Mouse (Mus musculus) midbrain, embryonic 12.5 days (tissue): ENCODE results near the gene Iba57. TPM values are rescaled to one million over a fixed set of nuclear protein-coding genes. Genes with fewer than 3 reads are reported as not detected.

Experiments used
- ATAC-seq: fragments of 200-750 bp; cut with Nextera tagmentation; 2 replicates; pipeline ENCODE4 v1.8.0; 2017; ENCODE audit warnings: low read depth, moderate TSS enrichment, moderate library complexity; ENCODE audit not compliant: low FRiP score
- H3K27ac ChIP-seq: fragments of 300-500 bp; sonication (generic); replicated peaks from 2 replicates; pipeline ENCODE4 v1.5.1; 2016; ENCODE audit warnings: mild to moderate bottlenecking
- H3K27me3 ChIP-seq: fragments of 300-500 bp; sonication (generic); 2 replicates; pipeline ENCODE4 v1.6.1; 2016; ENCODE audit warnings: mild to moderate bottlenecking
- H3K36me3 ChIP-seq: fragments of 300-500 bp; sonication (generic); 2 replicates; pipeline ENCODE4 v1.6.1; 2016
- H3K4me1 ChIP-seq: fragments of 300-500 bp; sonication (generic); 2 replicates; pipeline ENCODE4 v1.6.1; 2016
- H3K4me2 ChIP-seq: fragments of 300-500 bp; sonication (generic); replicated peaks from 2 replicates; pipeline ENCODE4 v1.6.1; 2016; ENCODE audit warnings: mild to moderate bottlenecking, moderate library complexity
- H3K4me3 ChIP-seq: fragments of 300-500 bp; sonication (generic); 2 replicates; pipeline ENCODE4 v1.5.1; 2016; ENCODE audit warnings: mild to moderate bottlenecking
- H3K9ac ChIP-seq: fragments of 300-500 bp; sonication (generic); replicated peaks from 2 replicates; pipeline ENCODE4 v1.6.1; 2016; ENCODE audit warnings: mild to moderate bottlenecking, moderate library complexity
- H3K9me3 ChIP-seq: fragments of 300-500 bp; sonication (generic); 2 replicates; pipeline ENCODE4 v1.6.1; 2016; ENCODE audit warnings: mild to moderate bottlenecking
- WGBS: fragments of 180-500 bp; shearing (Covaris S2); methylation state at CpG from one replicate; pipeline ENCODE4 v1.1.7; 2016; 5-methylcytosine and 5-hydroxymethylcytosine counted together
- polyA plus RNA-seq: library from polyadenylated mRNA; unstranded; fragments of >200 nt; fragmentation: Nextera tagmentation; extraction: Ambion mirVana; gene quantifications from 2 replicates; pipeline ENCODE4 v1.2.1, GENCODE M21; 2016

The Iba57 gene
- polyA plus RNA-seq, 1 experiment from 2014 or later, result 7.3 TPM

GRCm38 (mm10) chr11:59165616-59166241 lies 2.2 kb upstream of the Iba57 start:
- Histone ChIP-seq H3K4me1 (peaks cover 10% of the 10 kb centered on the region), H3K27ac (no peak overlapping the region), H3K4me3 (no peak overlapping the region), H3K9me3 (no peaks in the 10 kb centered on the region), H3K36me3 (no peaks in the 10 kb centered on the region), H3K9ac (no peak overlapping the region), H3K27me3 (0 out of 2 replicates have a peak, but pooled peaks cover 3% of the 10 kb centered on the region), H3K4me2 (no peak overlapping the region)
- no peak for ATAC-seq
- WGBS, result 56% methylated on average over 2 of the region's 2 CpGs

- H3K4me2 ChIP-seq, result peak overlapping the region; percentile 54
- no peak overlapping the region for H3K27ac ChIP-seq
- H3K27me3 ChIP-seq, result 0 out of 2 replicates have a peak, but pooled peaks cover 3% of the 10 kb centered on the region
- no peak overlapping the region for H3K9ac ChIP-seq
- peak overlapping the region; percentile 84 for H3K4me3 ChIP-seq
- H3K4me1 ChIP-seq, result peaks cover 10% of the 10 kb centered on the region
- no peaks in the 10 kb centered on the region for H3K9me3 ChIP-seq
- no peak for ATAC-seq
- no peaks in the 10 kb centered on the region for H3K36me3 ChIP-seq
- 90% methylated on average over 9 of the region's 9 CpGs for WGBS
These were observed 845 bp upstream of the Iba57 start for GRCm38 (mm10) chr11:59164384-59164783.

- Histone ChIP-seq H3K27me3 (0 out of 2 replicates have a peak, but pooled peaks cover 3% of the 10 kb centered on the region), H3K4me3 (peak overlapping the region; percentile 84), H3K9me3 (no peaks in the 10 kb centered on the region), H3K9ac (peak overlapping the region; percentile 92), H3K27ac (peak overlapping the region; percentile 99), H3K4me1 (peaks cover 10% of the 10 kb centered on the region), H3K36me3 (peaks cover 11% of the 10 kb centered on the region), H3K4me2 (peak overlapping the region; percentile 54)
- 65% methylated on average over 9 of the region's 9 CpGs for WGBS
- no peak for ATAC-seq
These were observed 890 bp downstream of the Iba57 start for GRCm38 (mm10) chr11:59162443-59163254.

GRCm38 (mm10) chr11:59161398-59161797 lies 2.1 kb downstream of the Iba57 start:
- Histone ChIP-seq H3K9ac (no peak overlapping the region), H3K27me3 (no peaks in the 10 kb centered on the region), H3K4me1 (peaks cover 10% of the 10 kb centered on the region), H3K9me3 (no peaks in the 10 kb centered on the region), H3K4me3 (no peak overlapping the region), H3K27ac (no peak overlapping the region), H3K36me3 (peaks cover 22% of the 10 kb centered on the region), H3K4me2 (no peak overlapping the region)
- ATAC-seq, result no peak
- WGBS, result 79% methylated on average over 5 of the region's 5 CpGs

GRCm38 (mm10) chr11:59159558-59159957 lies 4.0 kb downstream of the Iba57 start:
- Histone ChIP-seq H3K27ac (no peak overlapping the region), H3K4me3 (no peak overlapping the region), H3K4me2 (no peak overlapping the region), H3K9ac (no peak overlapping the region), H3K4me1 (peaks cover 10% of the 10 kb centered on the region), H3K36me3 (peaks cover 32% of the 10 kb centered on the region), H3K9me3 (no peaks in the 10 kb centered on the region), H3K27me3 (no peaks in the 10 kb centered on the region)
- 88% methylated on average over 4 of the region's 4 CpGs for WGBS
- ATAC-seq, result no peak

- ATAC-seq, result no peak
- 93% methylated on average over 13 of the region's 13 CpGs for WGBS
- Histone ChIP-seq H3K36me3 (peaks cover 32% of the 10 kb centered on the region), H3K9ac (no peak overlapping the region), H3K4me1 (peaks cover 8% of the 10 kb centered on the region), H3K27me3 (no peaks in the 10 kb centered on the region), H3K4me2 (no peak overlapping the region), H3K4me3 (no peak overlapping the region), H3K27ac (no peak overlapping the region), H3K9me3 (no peaks in the 10 kb centered on the region)
These were observed 4.4 kb downstream of the Iba57 start for GRCm38 (mm10) chr11:59159099-59159498.

- WGBS, result 94% methylated on average over 5 of the region's 5 CpGs
These were observed 7.6 kb downstream of the Iba57 start for GRCm38 (mm10) chr11:59155900-59156299.

GRCm38 (mm10) chr11:59154220-59154619 lies 9.3 kb downstream of the Iba57 start:
- no peak overlapping the region for H3K9ac ChIP-seq
- WGBS, result 94% methylated on average over 7 of the region's 7 CpGs
- no peaks in the 10 kb centered on the region for H3K9me3 ChIP-seq
- ATAC-seq, result no peak
- H3K27ac ChIP-seq, result no peak overlapping the region
- no peaks in the 10 kb centered on the region for H3K27me3 ChIP-seq
- no peak overlapping the region for H3K4me3 ChIP-seq
- no peak overlapping the region for H3K4me2 ChIP-seq
- peaks cover 32% of the 10 kb centered on the region for H3K36me3 ChIP-seq
- no peaks in the 10 kb centered on the region for H3K4me1 ChIP-seq

More at GRCm38 (mm10) chr11:59155900-59156299, 7.6 kb downstream of the Iba57 start:
- no peaks in the 10 kb centered on the region for H3K4me1 ChIP-seq
- no peak overlapping the region for H3K9ac ChIP-seq
- no peaks in the 10 kb centered on the region for H3K9me3 ChIP-seq
- no peak overlapping the region for H3K4me2 ChIP-seq
- H3K27ac ChIP-seq, result no peak overlapping the region
- H3K4me3 ChIP-seq, result no peak overlapping the region
- H3K36me3 ChIP-seq, result peaks cover 32% of the 10 kb centered on the region
- no peaks in the 10 kb centered on the region for H3K27me3 ChIP-seq
- no peak for ATAC-seq

- H3K9me3 ChIP-seq, result no peaks in the 10 kb centered on the region
- no peaks in the 10 kb centered on the region for H3K4me1 ChIP-seq
- WGBS, result 35% methylated on average over 3 of the region's 3 CpGs
- no peak overlapping the region for H3K4me2 ChIP-seq
- 0 out of 2 replicates have a peak, but pooled peaks cover 13% of the 10 kb centered on the region for H3K36me3 ChIP-seq
- H3K9ac ChIP-seq, result no peak overlapping the region
- no peaks in the 10 kb centered on the region for H3K27me3 ChIP-seq
- ATAC-seq, result no peak
- H3K4me3 ChIP-seq, result no peak overlapping the region
- H3K27ac ChIP-seq, result no peak overlapping the region
These were observed 11.8 kb downstream of the Iba57 start for GRCm38 (mm10) chr11:59151729-59152128.

- Histone ChIP-seq H3K27ac (no peak overlapping the region), H3K9me3 (no peaks in the 10 kb centered on the region), H3K4me3 (no peak overlapping the region), H3K4me1 (no peaks in the 10 kb centered on the region), H3K9ac (no peak overlapping the region), H3K27me3 (no peaks in the 10 kb centered on the region), H3K36me3 (no peaks in the 10 kb centered on the region), H3K4me2 (no peak overlapping the region)
- no peak for ATAC-seq
- WGBS, result 78% methylated on average over 3 of the region's 3 CpGs
These were observed 14.2 kb downstream of the Iba57 start for GRCm38 (mm10) chr11:59149302-59149701.

- H3K9me3 ChIP-seq, result no peaks in the 10 kb centered on the region
- H3K27me3 ChIP-seq, result peaks cover 17% of the 10 kb centered on the region
- H3K4me1 ChIP-seq, result peaks cover 5% of the 10 kb centered on the region; the same call in 1 of the 2 replicates
- WGBS, result 74% methylated on average over 5 of the region's 5 CpGs
- H3K4me2 ChIP-seq, result no peak overlapping the region
- no peak overlapping the region for H3K4me3 ChIP-seq
- no peak overlapping the region for H3K27ac ChIP-seq
- H3K36me3 ChIP-seq, result no peaks in the 10 kb centered on the region
- H3K9ac ChIP-seq, result no peak overlapping the region
- ATAC-seq, result no peak
These were observed 20.6 kb downstream of the Iba57 start for GRCm38 (mm10) chr11:59142962-59143361.

- 9% methylated on average over 14 of the region's 14 CpGs for WGBS
- ATAC-seq, result no peak
- H3K27ac ChIP-seq, result no peak overlapping the region
- H3K4me1 ChIP-seq, result peaks cover 5% of the 10 kb centered on the region; the same call in 1 of the 2 replicates
- no peaks in the 10 kb centered on the region for H3K9me3 ChIP-seq
- H3K4me3 ChIP-seq, result no peak overlapping the region
- H3K9ac ChIP-seq, result no peak overlapping the region
- no peaks in the 10 kb centered on the region for H3K36me3 ChIP-seq
- peak overlapping the region; percentile 42 for H3K4me2 ChIP-seq
- H3K27me3 ChIP-seq, result peaks cover 28% of the 10 kb centered on the region
These were observed 21.7 kb downstream of the Iba57 start for GRCm38 (mm10) chr11:59141772-59142370.
